8 mouse cellular contexts compared by ENCODE assay signal in the genomic region with DNA sequence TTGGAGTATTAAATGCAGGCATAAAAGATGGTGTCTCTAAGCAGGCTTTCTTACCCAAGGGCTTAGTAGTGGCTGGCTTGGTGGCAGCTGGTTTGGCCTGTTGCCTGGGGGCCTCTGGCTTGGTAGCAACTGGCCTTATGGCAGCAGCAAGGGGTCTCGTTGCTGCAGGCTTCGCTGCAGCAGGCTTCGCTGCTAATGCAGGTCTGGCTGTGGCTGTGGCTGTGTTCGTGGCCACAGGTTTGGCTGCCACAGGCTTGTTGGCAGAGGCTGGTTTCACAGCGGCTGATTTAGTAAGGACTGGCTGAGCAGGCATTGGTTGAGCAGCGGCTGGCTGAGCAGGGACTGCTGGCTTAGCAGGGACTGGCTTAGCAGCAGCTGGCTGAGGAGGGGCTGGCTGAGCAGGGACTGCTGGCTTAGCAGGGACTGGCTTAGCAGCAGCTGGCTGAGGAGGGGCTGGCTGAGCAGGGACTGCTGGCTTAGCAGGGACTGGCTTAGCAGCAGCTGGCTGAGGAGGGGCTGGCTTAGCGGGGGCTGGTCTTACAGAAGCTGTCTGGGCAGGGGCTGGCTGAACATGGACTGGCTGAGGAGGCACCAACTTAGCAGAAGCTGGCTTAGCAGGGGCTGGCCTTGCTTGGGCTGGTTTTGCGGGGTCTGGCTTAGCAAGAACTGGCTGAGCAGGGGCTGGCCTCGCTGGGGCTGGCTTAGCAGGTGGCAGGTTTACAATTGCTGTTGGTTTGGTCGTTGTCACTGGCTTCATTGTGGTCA.
DNase-seq lines count a peak whose midpoint lies in the region; ATAC-seq lines count a peak whose summit lies in the region.

No protein-coding gene starts in this region.

- DNase-seq in layer of hippocampus, postnatal 14 days (ENCODE audit: low spot score in 2 of 2), result peak; percentile 17 to 22
- DNase-seq in layer of hippocampus, adult 9-11 months, result no peak
- DNase-seq in kidney, postnatal 4 days, result peak; percentile 66 to 78
- peak; percentile 55 for DNase-seq in neural tube, embryonic 11.5 days (ENCODE audit: low spot score)
- no peak for DNase-seq in cerebellum, adult 18-20 months

- no peaks in the 10 kb centered on the region for H3K9me3 ChIP-seq in embryonic facial prominence, embryonic 12.5 days
- H3K9me3 ChIP-seq in heart, embryonic 11.5 days (replicated peaks; ENCODE audit: control insufficient read depth, low read length), result no peaks in the 10 kb centered on the region
- no peaks in the 10 kb centered on the region for H3K9me3 ChIP-seq in neural tube, embryonic 11.5 days (ENCODE audit: control insufficient read depth, low read length)

- H3K36me3 ChIP-seq in embryonic facial prominence, embryonic 12.5 days, result peaks cover 43% of the 10 kb centered on the region
- H3K36me3 ChIP-seq in heart, embryonic 11.5 days (ENCODE audit: control insufficient read depth, insufficient read depth, low read length), result no peaks in the 10 kb centered on the region
- no peaks in the 10 kb centered on the region for H3K36me3 ChIP-seq in neural tube, embryonic 11.5 days (ENCODE audit: control insufficient read depth, insufficient read depth, low read length)

- H3K4me2 ChIP-seq in embryonic facial prominence, embryonic 12.5 days (replicated peaks), result no peak overlapping the region
- peak overlapping the region; percentile 43 for H3K4me2 ChIP-seq in heart, embryonic 11.5 days
- H3K4me2 ChIP-seq in neural tube, embryonic 11.5 days (ENCODE audit: low read depth), result 0 out of 2 replicates have a peak overlapping the region, but pooled peaks have one; percentile 12

- H3K9ac ChIP-seq in embryonic facial prominence, embryonic 12.5 days, result no peak overlapping the region
- H3K9ac ChIP-seq in heart, embryonic 11.5 days (ENCODE audit: low read depth, low read length), result 0 out of 2 replicates have a peak overlapping the region, but pooled peaks have one; percentile 46
- H3K9ac ChIP-seq in neural tube, embryonic 11.5 days (ENCODE audit: low read length), result no peak overlapping the region

- 10% methylated on average over 10 of the region's 10 CpGs for WGBS in embryonic facial prominence, embryonic 12.5 days
- WGBS in heart, embryonic 11.5 days (ENCODE audit: insufficient replicate concordance), result 19% methylated on average over 10 of the region's 10 CpGs
- 14% methylated on average over 10 of the region's 10 CpGs for WGBS in neural tube, embryonic 11.5 days

- peaks cover 10% of the 10 kb centered on the region for H3K4me1 ChIP-seq in embryonic facial prominence, embryonic 12.5 days
- peaks cover 5% of the 10 kb centered on the region; the same call in 1 of the 2 replicates for H3K4me1 ChIP-seq in heart, embryonic 11.5 days (ENCODE audit: control insufficient read depth, insufficient read depth, low read length)
- peaks cover 6% of the 10 kb centered on the region for H3K4me1 ChIP-seq in neural tube, embryonic 11.5 days (ENCODE audit: control insufficient read depth, insufficient read depth, low read length)

- H3K4me3 ChIP-seq in embryonic facial prominence, embryonic 12.5 days, result no peak overlapping the region
- no peak overlapping the region for H3K4me3 ChIP-seq in heart, embryonic 11.5 days (ENCODE audit: low read depth, low read length)
- no peak overlapping the region for H3K4me3 ChIP-seq in neural tube, embryonic 11.5 days (ENCODE audit: low read depth, low read length)

- H3K27me3 ChIP-seq in embryonic facial prominence, embryonic 12.5 days, result no peaks in the 10 kb centered on the region
- H3K27me3 ChIP-seq in heart, embryonic 11.5 days (ENCODE audit: control insufficient read depth, insufficient read depth, low read length), result no peaks in the 10 kb centered on the region
- H3K27me3 ChIP-seq in neural tube, embryonic 11.5 days (ENCODE audit: control insufficient read depth, insufficient read depth, low read length), result no peaks in the 10 kb centered on the region

- H3K27ac ChIP-seq in embryonic facial prominence, embryonic 12.5 days, result peak overlapping the region; percentile 80
- H3K27ac ChIP-seq in heart, embryonic 11.5 days (ENCODE audit: low read depth, low read length), result no peak overlapping the region
- peak overlapping the region; percentile 27; the same call in 1 of the 2 replicates for H3K27ac ChIP-seq in neural tube, embryonic 11.5 days (ENCODE audit: low read depth, low read length)

- peak; percentile 86 for ATAC-seq in embryonic facial prominence, embryonic 12.5 days (ENCODE audit: insufficient number of reproducible peaks, insufficient read depth, low FRiP score, low TSS enrichment)
- peak; percentile 42; the same call in 1 of the 2 replicates for ATAC-seq in heart, embryonic 11.5 days (replicated peaks; ENCODE audit: insufficient number of reproducible peaks, low FRiP score, low TSS enrichment)
- ATAC-seq in neural tube, embryonic 11.5 days (ENCODE audit: insufficient read depth, low FRiP score, low TSS enrichment), result peak; percentile 65
- ATAC-seq in CD4-positive, CD25-positive, alpha-beta regulatory T cell, adult 4 months, result no peak

Comparison
In these comparisons a context has a peak if more than half of its experiments do, and no peak if none do; other contexts are left out.
1. DNase-seq: peak in layer of hippocampus, postnatal 14 days (2 of 2), kidney, postnatal 4 days (2 of 2) and neural tube, embryonic 11.5 days (single experiment); none in layer of hippocampus, adult 9-11 months (single experiment) and cerebellum, adult 18-20 months (0 of 2).